Mouse (Mus musculus): Measurements from ENCODE around the gene Pinlyp.
A peak's percentile ranks its signal among the peaks of the same experiment; 100 is the strongest.

Gene Pinlyp

GRCm38 (mm10) chr7:24546068-24546614 lies at the start of gene Pinlyp, which contains the start of gene Xrcc1:
TSS of gene Pinlyp (minus strand) at chr7:24546118.
TSS of gene Xrcc1 (plus strand) at chr7:24546289.
- DNase-seq (ENCODE audit: low spot score in 2 of 2), result no peak

- DNase-seq (ENCODE audit: low spot score in 2 of 2), result no peak
Observed at GRCm38 (mm10) chr7:24595464-24595863, 49.5 kb upstream of the Pinlyp start.

DNA sequence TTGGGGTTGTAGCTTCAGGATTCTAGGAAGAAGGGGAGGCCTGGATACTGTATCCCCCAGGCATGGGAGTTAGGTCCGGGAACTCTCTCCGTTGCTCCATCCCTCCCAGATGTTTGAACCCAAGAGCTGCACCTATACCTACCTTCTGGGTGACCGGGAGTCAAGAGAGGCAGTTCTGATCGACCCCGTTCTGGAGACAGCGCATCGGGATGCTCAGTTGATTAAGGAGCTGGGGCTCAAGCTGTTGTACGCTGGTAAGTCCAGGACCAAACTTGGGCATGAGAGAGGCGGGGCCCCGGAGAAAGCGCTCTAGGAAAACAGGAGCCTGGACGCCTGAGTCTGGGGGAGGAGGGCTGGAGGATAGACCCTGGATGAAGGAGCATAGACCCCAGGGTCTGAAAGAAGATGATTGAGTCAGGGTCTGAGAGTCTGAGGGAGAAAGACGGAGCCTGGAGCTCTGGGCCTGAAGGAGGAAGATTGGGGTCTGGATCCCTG lies 48.4 kb upstream of the Pinlyp start:
- DNase-seq (ENCODE audit: low spot score in 2 of 2), result no peak

- peak in 1 of 2 experiments; percentile 62 for DNase-seq (ENCODE audit: low spot score in 2 of 2)
Observed at GRCm38 (mm10) chr7:24593621-24594308, 47.8 kb upstream of the Pinlyp start.

DNA sequence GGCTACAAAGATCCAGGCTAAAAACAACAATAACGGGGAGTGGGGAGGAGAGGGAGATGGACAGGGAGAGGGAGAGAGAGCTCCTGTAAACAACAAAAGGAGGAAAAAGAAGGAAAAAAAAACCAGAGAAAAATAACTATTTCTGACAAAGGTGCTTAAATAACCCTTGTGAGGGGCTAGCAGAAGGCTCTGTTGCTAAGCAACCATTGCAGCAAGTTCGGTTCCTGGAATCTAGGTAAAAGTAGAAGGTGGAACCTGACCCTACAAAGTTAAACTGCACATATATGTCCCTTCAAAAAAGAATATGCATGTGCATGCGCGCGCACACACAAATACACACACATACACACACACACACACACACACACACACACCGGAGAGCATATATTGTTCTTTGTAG lies 46.9 kb upstream of the Pinlyp start:
- no peak for DNase-seq (ENCODE audit: low spot score in 2 of 2)

DNA sequence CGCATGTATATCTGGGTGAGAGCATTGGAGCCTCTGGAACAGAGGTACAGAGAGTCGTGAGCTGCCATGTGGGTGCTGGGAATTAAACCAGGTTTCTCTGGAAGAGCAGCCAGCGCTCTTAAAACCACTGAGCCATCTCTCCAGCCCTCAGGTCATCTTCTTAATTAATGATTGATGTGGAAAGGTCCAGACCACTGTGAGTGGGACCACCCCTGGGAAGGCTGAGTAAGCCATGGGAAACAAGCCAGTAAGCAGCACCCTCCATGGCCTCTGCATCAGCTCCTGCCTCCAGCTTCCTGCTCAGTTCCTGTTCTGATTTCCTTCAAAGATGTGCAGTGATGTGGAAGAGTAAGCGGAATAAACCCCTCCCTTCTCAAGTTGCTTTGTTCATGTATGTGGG lies 46.2 kb upstream of the Pinlyp start:
- no peak for DNase-seq (ENCODE audit: low spot score in 2 of 2)

GRCm38 (mm10) chr7:24591735-24592134 lies 45.8 kb upstream of the Pinlyp start:
- DNase-seq (ENCODE audit: low spot score in 2 of 2), result no peak

- DNase-seq (ENCODE audit: low spot score in 2 of 2), result no peak
Observed at GRCm38 (mm10) chr7:24588336-24588735, 42.4 kb upstream of the Pinlyp start.

- DNase-seq (ENCODE audit: low spot score in 2 of 2), result peak; percentile 82 to 83
Observed at GRCm38 (mm10) chr7:24587330-24588105, 41.6 kb upstream of the Pinlyp start, which contains the start of the genes Ethe1 and Zfp575. TSS of gene Ethe1 (plus strand) at chr7:24587543. TSS of gene Zfp575 (minus strand) at chr7:24587641.

DNA sequence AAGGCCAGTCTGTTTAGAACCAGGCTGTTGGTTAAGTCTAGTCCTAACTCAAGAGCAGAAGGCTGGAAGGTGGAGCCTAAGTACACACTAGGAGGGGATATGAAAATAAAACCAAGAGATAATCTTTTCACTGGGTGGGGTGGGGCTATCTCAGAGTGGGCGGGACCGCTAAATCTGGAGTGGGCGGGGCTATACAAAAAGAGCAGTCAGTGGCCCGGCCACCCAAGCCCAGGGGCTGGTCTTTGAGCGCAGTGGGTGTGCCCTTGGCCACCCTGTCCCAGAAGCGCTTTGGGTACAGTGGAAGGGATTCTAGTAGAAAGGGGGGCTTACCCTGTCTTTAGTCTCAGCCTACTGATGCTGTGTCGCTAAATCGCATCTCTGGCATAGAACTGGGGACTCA lies 40.9 kb upstream of the Pinlyp start:
- DNase-seq (ENCODE audit: low spot score in 2 of 2), result no peak

GRCm38 (mm10) chr7:24585995-24586394 lies 40.1 kb upstream of the Pinlyp start:
- DNase-seq (ENCODE audit: low spot score in 2 of 2), result no peak

DNA sequence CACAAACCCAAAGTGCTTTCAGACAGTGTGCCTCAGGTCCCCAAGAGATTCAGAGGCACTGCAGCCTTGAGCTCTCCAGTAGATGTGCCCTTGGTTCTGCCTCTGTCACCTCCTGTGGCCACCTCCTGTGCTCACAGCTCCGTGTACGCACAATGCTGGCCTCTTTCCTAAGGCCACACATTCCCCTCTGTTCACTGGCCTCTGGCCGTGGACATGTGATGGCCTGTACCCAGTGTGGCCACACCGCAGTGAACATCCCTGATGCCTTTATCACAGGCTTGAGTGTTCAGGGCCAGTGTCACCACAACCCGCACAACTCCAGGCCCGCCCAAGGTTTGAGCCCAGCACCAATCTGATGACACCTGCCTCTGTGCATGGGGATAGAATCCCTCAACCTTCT lies 39.0 kb upstream of the Pinlyp start:
- DNase-seq (ENCODE audit: low spot score in 2 of 2), result no peak

- no peak for DNase-seq (ENCODE audit: low spot score in 2 of 2)
Observed at GRCm38 (mm10) chr7:24577811-24578210, 31.9 kb upstream of the Pinlyp start.

GRCm38 (mm10) chr7:24574224-24574796 lies 28.4 kb upstream of the Pinlyp start:
- no peak for DNase-seq (ENCODE audit: low spot score in 2 of 2)

DNA sequence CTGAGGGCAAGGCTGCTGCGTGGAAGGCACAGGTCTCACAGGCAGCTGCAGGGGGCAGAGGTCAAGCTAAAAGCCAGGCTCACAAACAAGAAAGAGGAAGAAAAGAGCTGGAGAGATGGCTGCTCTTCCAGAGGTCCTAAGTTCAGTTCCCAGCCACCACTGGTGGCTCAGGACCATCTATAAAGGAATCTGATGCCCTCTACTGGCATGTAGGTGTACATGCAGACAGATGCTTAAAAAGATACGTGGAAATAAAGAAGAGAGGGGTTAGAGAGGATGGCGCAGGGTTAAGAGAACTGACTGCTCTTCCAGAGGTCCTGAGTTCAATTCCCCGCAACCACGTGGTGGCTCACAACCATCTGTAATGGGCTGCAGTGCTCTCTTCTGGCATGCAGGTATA lies 26.5 kb upstream of the Pinlyp start:
- no peak for DNase-seq (ENCODE audit: low spot score in 2 of 2)

GRCm38 (mm10) chr7:24571071-24571470 lies 25.2 kb upstream of the Pinlyp start:
- DNase-seq (ENCODE audit: low spot score in 2 of 2), result no peak

DNA sequence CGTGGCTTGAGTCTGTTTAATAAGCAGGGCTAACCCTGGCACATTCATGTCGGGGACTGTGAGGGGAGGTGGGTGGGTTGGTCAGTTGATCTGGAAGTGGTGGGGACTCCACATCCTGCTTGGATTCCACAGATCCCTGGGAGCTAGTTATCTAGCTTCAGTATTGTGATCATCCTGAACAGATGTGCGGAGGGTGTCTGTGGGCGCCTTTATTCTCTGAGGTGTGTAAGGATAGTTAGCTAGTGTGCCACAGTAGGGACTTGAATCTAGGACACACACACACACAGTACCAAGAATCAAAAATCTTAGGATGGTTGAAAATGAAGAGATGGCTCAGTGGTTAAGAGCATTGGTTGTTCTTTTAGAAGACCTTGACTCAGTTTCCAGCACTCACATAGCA lies 22.6 kb upstream of the Pinlyp start:
- no peak for DNase-seq (ENCODE audit: low spot score in 2 of 2)

- no peak for DNase-seq (ENCODE audit: low spot score in 2 of 2)
Observed at GRCm38 (mm10) chr7:24566206-24566605, 20.3 kb upstream of the Pinlyp start.

GRCm38 (mm10) chr7:24565627-24566026 lies 19.7 kb upstream of the Pinlyp start:
- DNase-seq (ENCODE audit: low spot score in 2 of 2), result no peak

DNA sequence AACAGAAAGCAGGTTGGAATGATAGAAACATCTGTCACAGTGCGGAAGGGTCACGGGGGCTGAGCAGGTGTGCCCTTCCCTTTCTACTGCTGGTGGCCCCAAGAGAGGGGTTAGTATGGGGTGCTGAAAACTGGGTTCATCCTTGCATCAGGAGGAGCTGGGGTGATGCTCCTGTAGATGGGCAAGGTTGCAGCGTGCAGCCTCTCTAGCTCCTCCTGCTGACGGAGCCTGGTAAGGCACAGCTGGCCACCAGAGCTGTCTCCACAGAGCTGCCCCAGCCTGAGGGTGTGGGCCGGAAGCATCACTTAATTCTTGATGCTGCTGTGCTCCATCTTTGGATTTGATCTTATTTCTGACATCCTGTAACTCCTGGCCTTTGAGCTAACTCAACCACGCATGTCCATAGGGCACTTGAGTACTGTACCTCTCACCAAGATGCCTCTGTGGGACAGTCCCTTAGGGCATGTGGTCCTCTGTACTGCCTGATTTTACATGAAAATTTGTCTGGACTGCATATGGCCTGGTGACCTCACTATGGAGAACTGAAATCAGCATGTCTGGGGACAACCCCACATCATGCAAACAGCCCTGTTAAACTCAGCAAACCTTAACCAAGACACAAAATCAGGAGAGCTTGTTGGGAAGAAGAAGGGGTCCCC lies 18.8 kb upstream of the Pinlyp start:
- DNase-seq (ENCODE audit: low spot score in 2 of 2), result no peak

DNA sequence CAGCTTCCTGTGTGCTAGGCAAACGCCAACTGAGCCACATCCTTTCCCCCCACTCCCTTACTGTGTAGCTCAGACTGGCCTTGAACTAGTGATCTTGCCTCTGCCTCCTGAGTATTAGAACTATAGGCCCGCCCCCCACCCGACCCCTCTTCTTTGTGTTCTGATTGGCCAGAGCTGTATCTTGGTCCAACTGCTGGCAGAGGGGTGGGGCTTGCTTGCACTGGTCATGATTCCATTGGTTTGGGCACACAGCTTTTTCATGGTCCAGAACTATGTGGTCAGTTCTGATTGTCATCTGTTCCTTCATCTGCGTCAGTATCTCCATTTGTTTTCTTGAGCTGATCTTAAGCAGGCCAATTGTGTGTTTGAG lies 17.9 kb upstream of the Pinlyp start:
- DNase-seq (ENCODE audit: low spot score in 2 of 2), result no peak
